Mouse (Mus musculus) heart, adult 18-20 months (tissue): ENCODE measurements at regions not wholly inside any gene's neighbourhood (a gene's known extent, or its start where the extent isn't known, plus 50 kb on each side); places are given as distances from the start of the nearest gene placed in this dataset.
"Not testable (repeated sequence)": the region's sequence is repeated elsewhere in the genome, so short reads cannot be mapped to it uniquely, and the experiment has no call there.

Experiments
- DNase-seq, 2 experiments: peaks; one replicate each; pipeline ENCODE4 v3.0.0; 2021 to 2022; ENCODE audit warnings: mixed read lengths in 1 of 2

GRCm38 (mm10) chr1:17545311-17545710 is 600.4 kb downstream of the Crisp4 start:
- DNase-seq: no peak

- no peak for DNase-seq
Observed at GRCm38 (mm10) chr1:17538160-17538559, 607.5 kb downstream of the Crisp4 start.

GRCm38 (mm10) chr1:17531291-17531690 is 614.4 kb downstream of the Crisp4 start:
- DNase-seq: not testable (repeated sequence)

- no peak for DNase-seq
Observed at GRCm38 (mm10) chr1:17520118-17520517, 625.6 kb downstream of the Crisp4 start.

- no peak for DNase-seq
Observed at GRCm38 (mm10) chr1:17506125-17507112, 639.3 kb downstream of the Crisp4 start.

- no peak for DNase-seq
Observed at GRCm38 (mm10) chr1:17493596-17493995, 652.1 kb downstream of the Crisp4 start.

GRCm38 (mm10) chr1:17489854-17490202 is 655.9 kb downstream of the Crisp4 start:
- DNase-seq: not testable (repeated sequence)

- DNase-seq: not testable (repeated sequence)
Observed at GRCm38 (mm10) chr1:17489192-17489853, 656.4 kb downstream of the Crisp4 start.

GRCm38 (mm10) chr1:17451204-17451866 is 694.4 kb downstream of the Crisp4 start:
- no peak for DNase-seq

- peak in 1 of 2 experiments; percentile 4 for DNase-seq
Observed at GRCm38 (mm10) chr1:17450715-17451114, 695.0 kb downstream of the Crisp4 start.

- no peak for DNase-seq
Observed at GRCm38 (mm10) chr1:17450295-17450694, 695.4 kb downstream of the Crisp4 start.

GRCm38 (mm10) chr1:17449291-17449690 is 696.4 kb downstream of the Crisp4 start:
- DNase-seq: peak; percentile 22 to 40

- not testable (repeated sequence) for DNase-seq
Observed at GRCm38 (mm10) chr1:17434064-17434463, 711.6 kb downstream of the Crisp4 start.

GRCm38 (mm10) chr1:17415958-17416357 is 729.7 kb downstream of the Crisp4 start:
- DNase-seq: no peak

- DNase-seq: no peak
Observed at GRCm38 (mm10) chr1:17394893-17395292, 750.8 kb downstream of the Crisp4 start.

GRCm38 (mm10) chr1:17392114-17392819 is 753.4 kb downstream of the Crisp4 start:
- peak; percentile 5 to 15 for DNase-seq

- DNase-seq: peak; percentile 17 to 26
Observed at GRCm38 (mm10) chr1:17377562-17377961, 768.1 kb downstream of the Crisp4 start.

- DNase-seq: no peak
Observed at GRCm38 (mm10) chr1:17348271-17348670, 797.4 kb downstream of the Crisp4 start.

GRCm38 (mm10) chr1:17337827-17338226 is 807.9 kb downstream of the Crisp4 start:
- no peak for DNase-seq

- not testable (repeated sequence) for DNase-seq
Observed at GRCm38 (mm10) chr1:17311392-17311791, 834.3 kb downstream of the Crisp4 start.

- DNase-seq: not testable (repeated sequence)
Observed at GRCm38 (mm10) chr1:17309928-17310327, 835.8 kb downstream of the Crisp4 start.
